Mouse (Mus musculus): ENCODE measurements around the gene Rnh1. TPM values are rescaled to one million over a fixed set of nuclear protein-coding genes. Genes with fewer than 3 reads are reported as not detected.

Gene Rnh1
- polyA plus RNA-seq, 1 experiment, result 75.9 TPM

DNA sequence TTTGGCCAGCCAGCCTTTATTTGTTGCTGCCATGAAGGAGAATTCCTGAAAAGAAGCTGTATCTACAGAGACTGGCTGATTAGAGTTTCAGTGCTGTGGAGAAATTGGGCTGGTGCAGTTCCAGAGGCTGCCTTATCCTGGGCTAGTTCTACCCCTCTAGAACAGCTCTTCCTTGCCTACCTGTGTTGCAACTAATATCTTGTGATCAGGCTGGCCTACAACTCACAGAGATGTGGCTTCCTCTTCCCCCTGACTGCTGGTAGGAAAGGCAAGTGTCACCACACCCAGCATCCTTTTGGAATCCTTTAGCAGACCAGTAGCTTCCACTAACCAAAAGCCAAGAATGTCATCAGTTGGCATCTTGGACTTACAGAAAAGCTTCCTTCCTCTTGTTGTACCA is 2.8 kb downstream of the Rnh1 start:
- no peaks in the 10 kb centered on the region for H3K36me3 ChIP-seq (ENCODE audit: control insufficient read depth, insufficient read depth, low read length)
- DNase-seq, result no peak

DNA sequence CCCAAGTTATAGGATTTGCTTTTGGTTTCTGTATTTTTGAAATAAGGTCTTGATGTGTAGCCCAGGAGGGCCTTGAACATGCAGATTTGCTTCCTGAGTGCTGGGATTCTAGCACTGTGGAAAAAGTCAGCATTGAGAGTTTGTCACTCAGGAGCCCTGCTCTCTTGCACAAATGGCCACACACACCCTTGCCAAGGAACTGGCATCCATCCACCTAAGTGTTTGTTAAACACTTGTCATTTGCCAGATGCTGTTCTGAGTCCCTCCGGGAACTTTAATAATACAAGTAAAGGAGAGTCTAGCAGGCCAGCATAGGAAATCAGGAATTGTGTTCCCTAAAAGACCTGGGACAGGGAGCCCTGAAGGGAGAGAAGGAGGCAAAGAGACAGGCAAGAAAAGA is 3.4 kb downstream of the Rnh1 start:
- H3K27me3 ChIP-seq (ENCODE audit: control insufficient read depth, insufficient read depth, low read length), result no peaks in the 10 kb centered on the region
- no peaks in the 10 kb centered on the region for H3K36me3 ChIP-seq (ENCODE audit: control insufficient read depth, insufficient read depth, low read length)
- H3K4me1 ChIP-seq (replicated peaks; ENCODE audit: control insufficient read depth, insufficient read depth, low read length), result peaks cover 22% of the 10 kb centered on the region
- H3K4me3 ChIP-seq (ENCODE audit: control insufficient read depth, insufficient read depth, low read length), result no peak overlapping the region
- 95% methylated on average over 1 of the region's 1 CpGs for WGBS
- no peak for DNase-seq
- no peak overlapping the region for H3K27ac ChIP-seq (ENCODE audit: control insufficient read depth, insufficient read depth, low read length)
- TF ChIP-seq CTCF (IDR thresholded peaks at IDR 0.05; ENCODE audit: borderline replicate concordance, control insufficient read depth, extremely low read depth, insufficient read depth, low read length, poor library complexity) (no peak), POLR2A (IDR thresholded peaks at IDR 0.05; ENCODE audit: control insufficient read depth, extremely low read depth, insufficient read depth, low read length, poor library complexity) (no peak)

More for the DNA sequence above, 2.8 kb downstream of the Rnh1 start:
- Histone ChIP-seq H3K4me1 (replicated peaks; ENCODE audit: control insufficient read depth, insufficient read depth, low read length) (peaks cover 22% of the 10 kb centered on the region), H3K27me3 (ENCODE audit: control insufficient read depth, insufficient read depth, low read length) (no peaks in the 10 kb centered on the region), H3K4me3 (ENCODE audit: control insufficient read depth, insufficient read depth, low read length) (no peak overlapping the region), H3K27ac (ENCODE audit: control insufficient read depth, insufficient read depth, low read length) (no peak overlapping the region)
- TF ChIP-seq POLR2A (IDR thresholded peaks at IDR 0.05; ENCODE audit: control insufficient read depth, extremely low read depth, insufficient read depth, low read length, poor library complexity) (no peak), CTCF (IDR thresholded peaks at IDR 0.05; ENCODE audit: borderline replicate concordance, control insufficient read depth, extremely low read depth, insufficient read depth, low read length, poor library complexity) (no peak)

DNA sequence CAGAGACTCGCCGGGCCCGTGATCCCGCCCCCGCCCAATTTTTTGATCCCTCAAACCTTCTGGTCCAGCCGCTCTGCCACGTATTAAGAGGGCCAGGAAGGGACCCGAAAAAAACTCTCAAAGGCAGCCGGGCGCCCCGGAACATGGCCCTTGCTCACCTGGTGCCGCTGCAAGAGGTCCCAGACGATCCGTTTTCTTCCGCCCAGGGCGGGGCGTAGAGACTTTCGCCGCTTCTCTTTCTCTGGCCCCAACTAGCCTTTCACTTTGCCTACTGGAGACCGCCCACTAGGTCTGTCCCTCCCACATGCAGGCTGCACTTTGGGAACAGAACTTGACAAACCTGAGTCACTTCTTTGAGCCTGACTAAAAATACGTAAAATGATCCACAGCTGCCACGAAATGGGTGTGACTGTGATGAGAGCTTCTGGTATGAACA is 4.1 kb downstream of the Rnh1 start:
- H3K4me3 ChIP-seq (ENCODE audit: control insufficient read depth, insufficient read depth, low read length), result peak overlapping the region; percentile 35
- H3K36me3 ChIP-seq (ENCODE audit: control insufficient read depth, insufficient read depth, low read length), result peaks cover 1% of the 10 kb centered on the region; the same call in 1 of the 2 replicates
- peaks cover 22% of the 10 kb centered on the region for H3K4me1 ChIP-seq (replicated peaks; ENCODE audit: control insufficient read depth, insufficient read depth, low read length)
- H3K27ac ChIP-seq (ENCODE audit: control insufficient read depth, insufficient read depth, low read length), result no peak overlapping the region; the same call in 1 of the 2 replicates
- 3% methylated on average over 22 of the region's 22 CpGs for WGBS
- TF ChIP-seq POLR2A (IDR thresholded peaks at IDR 0.05; ENCODE audit: control insufficient read depth, extremely low read depth, insufficient read depth, low read length, poor library complexity), result no peak
- no peak for TF ChIP-seq CTCF (IDR thresholded peaks at IDR 0.05; ENCODE audit: borderline replicate concordance, control insufficient read depth, extremely low read depth, insufficient read depth, low read length, poor library complexity)
- H3K27me3 ChIP-seq (ENCODE audit: control insufficient read depth, insufficient read depth, low read length), result no peaks in the 10 kb centered on the region
- peak; percentile 43 for DNase-seq

DNA sequence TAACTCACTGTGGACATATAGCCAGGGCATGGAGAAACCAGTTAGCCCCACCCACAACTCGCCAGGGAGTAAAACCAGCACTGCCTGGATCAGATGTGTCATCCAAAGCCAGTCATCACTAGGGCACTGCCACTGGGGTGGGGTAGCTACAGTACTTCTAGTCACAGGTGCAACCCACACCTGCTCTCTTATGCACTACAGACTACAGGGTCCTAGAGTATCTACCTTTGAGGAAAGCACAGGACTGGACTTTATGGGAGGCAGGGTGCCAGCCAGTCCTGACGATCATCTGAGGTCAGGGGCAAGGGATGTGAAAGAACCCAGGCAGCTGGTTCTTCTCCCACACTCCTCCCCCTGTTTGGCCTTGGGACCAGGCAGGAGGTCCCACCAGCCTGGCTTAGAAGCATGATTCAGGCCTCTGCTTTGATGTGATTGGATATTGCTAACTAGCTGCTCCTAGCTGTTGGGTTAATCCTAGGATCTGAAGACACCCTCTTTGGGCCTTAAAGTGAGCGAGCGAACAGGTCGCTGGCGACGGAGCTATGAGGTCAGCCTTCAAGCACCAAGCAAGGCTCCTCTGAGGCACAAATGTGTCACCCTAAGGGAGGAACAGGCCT is 4.6 kb downstream of the Rnh1 start:
- Histone ChIP-seq H3K4me3 (ENCODE audit: control insufficient read depth, insufficient read depth, low read length) (peak overlapping the region; percentile 35), H3K36me3 (ENCODE audit: control insufficient read depth, insufficient read depth, low read length) (peaks cover 4% of the 10 kb centered on the region; the same call in 1 of the 2 replicates), H3K4me1 (replicated peaks; ENCODE audit: control insufficient read depth, insufficient read depth, low read length) (peaks cover 17% of the 10 kb centered on the region), H3K27me3 (ENCODE audit: control insufficient read depth, insufficient read depth, low read length) (no peaks in the 10 kb centered on the region), H3K27ac (ENCODE audit: control insufficient read depth, insufficient read depth, low read length) (no peak overlapping the region)
- DNase-seq, result no peak
- WGBS, result 25% methylated on average over 7 of the region's 7 CpGs
- TF ChIP-seq CTCF (IDR thresholded peaks at IDR 0.05; ENCODE audit: borderline replicate concordance, control insufficient read depth, extremely low read depth, insufficient read depth, low read length, poor library complexity) (no peak), POLR2A (IDR thresholded peaks at IDR 0.05; ENCODE audit: control insufficient read depth, extremely low read depth, insufficient read depth, low read length, poor library complexity) (no peak)

DNA sequence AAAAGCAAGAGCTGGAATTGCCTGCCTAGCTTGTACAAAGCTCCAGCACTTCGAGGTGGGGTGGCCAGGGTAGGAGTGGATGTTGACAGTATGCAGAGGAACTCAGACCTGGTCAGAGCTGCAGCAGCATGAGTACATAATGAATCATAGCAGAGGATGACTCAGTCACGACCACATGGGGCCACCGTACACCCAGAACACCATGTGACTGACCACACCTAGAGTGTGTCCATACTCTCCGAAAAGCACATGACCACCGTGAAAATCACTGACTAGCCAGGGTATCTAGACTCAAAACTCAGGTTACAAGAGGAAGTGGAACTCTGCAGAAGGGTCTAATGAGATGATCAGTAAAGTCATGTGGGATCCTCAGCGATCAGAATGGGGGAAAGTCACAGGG is 7.8 kb downstream of the Rnh1 start:
- peaks cover 26% of the 10 kb centered on the region for H3K36me3 ChIP-seq (ENCODE audit: control insufficient read depth, insufficient read depth, low read length)
- H3K4me3 ChIP-seq (ENCODE audit: control insufficient read depth, insufficient read depth, low read length), result no peak overlapping the region
- peaks cover 14% of the 10 kb centered on the region for H3K4me1 ChIP-seq (replicated peaks; ENCODE audit: control insufficient read depth, insufficient read depth, low read length)
- TF ChIP-seq POLR2A (IDR thresholded peaks at IDR 0.05; ENCODE audit: control insufficient read depth, extremely low read depth, insufficient read depth, low read length, poor library complexity) (no peak), CTCF (IDR thresholded peaks at IDR 0.05; ENCODE audit: borderline replicate concordance, control insufficient read depth, extremely low read depth, insufficient read depth, low read length, poor library complexity) (no peak)
- DNase-seq, result no peak
- 88% methylated on average over 6 of the region's 6 CpGs for WGBS
- no peaks in the 10 kb centered on the region for H3K27me3 ChIP-seq (ENCODE audit: control insufficient read depth, insufficient read depth, low read length)
- no peak overlapping the region for H3K27ac ChIP-seq (ENCODE audit: control insufficient read depth, insufficient read depth, low read length)

DNA sequence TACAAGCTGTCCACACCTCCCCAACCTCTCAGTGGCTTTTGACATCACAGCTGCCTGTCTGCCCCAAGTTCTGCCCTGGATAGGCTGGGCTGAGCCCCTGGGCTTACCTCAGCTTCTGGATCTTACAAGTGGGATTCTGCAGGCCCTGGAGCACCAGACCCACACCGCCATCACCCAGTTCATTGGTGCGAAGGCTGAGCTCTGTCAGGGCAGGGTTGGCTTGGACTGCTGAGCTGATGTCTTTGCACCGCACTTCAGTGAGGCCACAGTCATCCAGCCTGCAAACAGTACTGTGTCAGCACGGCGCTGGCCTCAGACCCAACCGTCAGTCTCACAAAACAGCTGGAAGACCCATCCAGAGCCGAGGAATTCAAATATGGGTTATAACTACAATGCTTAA is 8.3 kb downstream of the Rnh1 start:
- Histone ChIP-seq H3K36me3 (ENCODE audit: control insufficient read depth, insufficient read depth, low read length) (peaks cover 26% of the 10 kb centered on the region), H3K27me3 (ENCODE audit: control insufficient read depth, insufficient read depth, low read length) (no peaks in the 10 kb centered on the region), H3K4me3 (ENCODE audit: control insufficient read depth, insufficient read depth, low read length) (no peak overlapping the region), H3K27ac (ENCODE audit: control insufficient read depth, insufficient read depth, low read length) (no peak overlapping the region), H3K4me1 (replicated peaks; ENCODE audit: control insufficient read depth, insufficient read depth, low read length) (peaks cover 14% of the 10 kb centered on the region)
- TF ChIP-seq POLR2A (IDR thresholded peaks at IDR 0.05; ENCODE audit: control insufficient read depth, extremely low read depth, insufficient read depth, low read length, poor library complexity), result no peak
- no peak for TF ChIP-seq CTCF (IDR thresholded peaks at IDR 0.05; ENCODE audit: borderline replicate concordance, control insufficient read depth, extremely low read depth, insufficient read depth, low read length, poor library complexity)
- 97% methylated on average over 7 of the region's 7 CpGs for WGBS
- no peak for DNase-seq

DNA sequence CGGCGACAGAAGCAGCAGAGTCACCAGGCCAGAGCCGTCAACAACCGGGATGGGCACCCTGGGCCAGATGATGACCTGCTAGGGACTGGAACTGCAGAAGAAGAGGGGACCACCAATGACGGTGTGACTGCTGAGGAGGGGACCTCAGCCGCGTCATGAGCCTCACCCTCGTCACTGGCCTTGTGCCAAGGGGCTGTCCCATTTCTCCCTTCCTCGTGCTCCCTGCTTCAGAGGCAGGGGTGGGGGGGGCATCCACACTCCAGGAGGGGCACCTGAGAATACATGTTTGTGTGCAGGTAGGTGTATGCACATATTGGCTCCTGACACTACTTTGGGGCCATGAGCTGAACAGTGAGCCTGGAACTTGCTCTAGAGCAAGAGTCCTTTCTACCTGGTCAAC is 17.3 kb downstream of the Rnh1 start:
- Histone ChIP-seq H3K4me3 (ENCODE audit: control insufficient read depth, insufficient read depth, low read length) (no peak overlapping the region), H3K36me3 (ENCODE audit: control insufficient read depth, insufficient read depth, low read length) (peaks cover 2% of the 10 kb centered on the region), H3K4me1 (replicated peaks; ENCODE audit: control insufficient read depth, insufficient read depth, low read length) (no peaks in the 10 kb centered on the region), H3K27me3 (ENCODE audit: control insufficient read depth, insufficient read depth, low read length) (no peaks in the 10 kb centered on the region), H3K27ac (ENCODE audit: control insufficient read depth, insufficient read depth, low read length) (no peak overlapping the region)
- 92% methylated on average over 9 of the region's 9 CpGs for WGBS
- TF ChIP-seq POLR2A (IDR thresholded peaks at IDR 0.05; ENCODE audit: control insufficient read depth, extremely low read depth, insufficient read depth, low read length, poor library complexity), result no peak
- no peak for TF ChIP-seq CTCF (IDR thresholded peaks at IDR 0.05; ENCODE audit: borderline replicate concordance, control insufficient read depth, extremely low read depth, insufficient read depth, low read length, poor library complexity)
- DNase-seq, result no peak

Data from thymus, adult 2 months (tissue).